Comparison of ENCODE assay signal across 8 mouse cellular contexts in the genomic region with DNA sequence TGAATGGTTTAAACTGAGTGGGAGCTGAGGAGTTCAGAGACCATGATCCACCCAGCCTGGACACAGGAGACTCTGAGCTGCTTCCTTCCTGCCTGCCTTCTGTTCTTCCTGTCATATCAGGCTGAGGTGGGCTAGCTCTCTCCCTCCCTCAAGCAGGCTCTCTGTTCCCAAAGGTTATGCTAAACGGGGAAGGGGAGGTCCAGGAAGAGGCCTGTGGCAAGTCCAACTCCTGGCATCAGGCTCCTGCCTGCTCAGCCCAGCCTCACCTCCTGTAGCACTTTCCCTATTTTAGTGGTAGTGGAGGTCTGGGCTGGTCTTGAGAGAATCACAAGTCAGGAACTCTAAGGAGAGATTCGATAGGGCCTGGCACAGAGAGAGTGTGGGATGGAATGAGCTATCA. TPM values are rescaled to one million over a fixed set of nuclear protein-coding genes. Genes with fewer than 3 reads are reported as not detected.
A peak's percentile ranks its signal among the peaks of the same experiment; 100 is the strongest.
DNase-seq lines count a peak whose midpoint lies in the region; ATAC-seq and TF ChIP-seq lines count a peak whose summit lies in the region.

No protein-coding gene starts in this region.

- TF ChIP-seq CTCF in left cerebral cortex, adult 2 months (IDR thresholded peaks at IDR 0.05) = no peak
- TF ChIP-seq CTCF in hindbrain, postnatal 0 days (IDR thresholded peaks at IDR 0.05; ENCODE audit: low read depth) = no peak

- no peaks in the 10 kb centered on the region for H3K36me3 ChIP-seq in embryonic facial prominence, embryonic 12.5 days
- H3K36me3 ChIP-seq in hindbrain, postnatal 0 days (ENCODE audit: insufficient read depth, low read length) = no peaks in the 10 kb centered on the region; the same call in 1 of the 2 replicates
- no peaks in the 10 kb centered on the region for H3K36me3 ChIP-seq in myocyte (ENCODE audit: control insufficient read depth, insufficient read depth)

- peak overlapping the region; percentile 85 for H3K4me3 ChIP-seq in left cerebral cortex, adult 2 months
- H3K4me3 ChIP-seq in embryonic facial prominence, embryonic 12.5 days = peak overlapping the region; percentile 94
- H3K4me3 ChIP-seq in hindbrain, postnatal 0 days (ENCODE audit: low read length) = peak overlapping the region; percentile 84
- H3K4me3 ChIP-seq in myocyte = peak overlapping the region; percentile 72

- ATAC-seq in embryonic facial prominence, embryonic 12.5 days (ENCODE audit: insufficient number of reproducible peaks, insufficient read depth, low FRiP score, low TSS enrichment) = no peak
- no peak for ATAC-seq in hindbrain, postnatal 0 days
- ATAC-seq in frontal cortex, adult (ENCODE audit: low TSS enrichment) = no peak

- H3ac ChIP-seq in myocyte (ENCODE audit: control insufficient read depth, insufficient read length) = peak overlapping the region; percentile 55

- H3K79me2 ChIP-seq in myocyte (ENCODE audit: control insufficient read depth, insufficient read depth) = peaks cover 23% of the 10 kb centered on the region

- H3K27ac ChIP-seq in left cerebral cortex, adult 2 months = peak overlapping the region; percentile 82
- peak overlapping the region; percentile 30; the same call in 1 of the 2 replicates for H3K27ac ChIP-seq in embryonic facial prominence, embryonic 12.5 days
- H3K27ac ChIP-seq in hindbrain, postnatal 0 days = peak overlapping the region; percentile 95; the same call in 1 of the 2 replicates

- peak overlapping the region; percentile 91 for H3K4me2 ChIP-seq in embryonic facial prominence, embryonic 12.5 days (replicated peaks)
- H3K4me2 ChIP-seq in hindbrain, postnatal 0 days (ENCODE audit: low read depth, low read length) = peak overlapping the region; percentile 77
- H3K4me2 ChIP-seq in myocyte (ENCODE audit: low read depth) = peak overlapping the region; percentile 93

- H3K4me1 ChIP-seq in embryonic facial prominence, embryonic 12.5 days = peaks cover 37% of the 10 kb centered on the region
- peaks cover 39% of the 10 kb centered on the region for H3K4me1 ChIP-seq in hindbrain, postnatal 0 days (ENCODE audit: insufficient read depth, low read length)

- TF ChIP-seq POLR2A in myocyte (IDR thresholded peaks at IDR 0.05; ENCODE audit: insufficient read length, low read depth) = no peak

- no peak for DNase-seq in left cerebral cortex, adult 2 months (ENCODE audit: extremely low spot score in 1 of 2, low spot score in 2 of 2)
- DNase-seq in left cerebral cortex, postnatal 25 days (ENCODE audit: low spot score in 2 of 2) = no peak
- no peak for DNase-seq in hindbrain, postnatal 0 days (ENCODE audit: low spot score)
- DNase-seq in adrenal gland, adult 18-20 months (ENCODE audit: low spot score in 2 of 2) = no peak
- no peak for DNase-seq in right cerebral cortex, postnatal 4 days

- intact Hi-C loops in left cerebral cortex, adult 2 months (cut with DNase I) = loop anchor here (5.0 kb wide), 1 partner anchor 141 kb away; no protein-coding TSS in a partner anchor
- intact Hi-C loops in left cerebral cortex, postnatal 25 days (cut with DNase I) = no loop called here

- peaks cover 6% of the 10 kb centered on the region; the same call in 1 of the 2 replicates for H3K27me3 ChIP-seq in embryonic facial prominence, embryonic 12.5 days
- H3K27me3 ChIP-seq in hindbrain, postnatal 0 days (ENCODE audit: insufficient read depth, low read length) = no peaks in the 10 kb centered on the region
- no peaks in the 10 kb centered on the region for H3K27me3 ChIP-seq in myocyte (ENCODE audit: control insufficient read depth, insufficient read depth, insufficient read length)

- H3K9ac ChIP-seq in embryonic facial prominence, embryonic 12.5 days = peak overlapping the region; percentile 97
- peak overlapping the region; percentile 97 for H3K9ac ChIP-seq in hindbrain, postnatal 0 days (replicated peaks; ENCODE audit: low read length)

- no peaks in the 10 kb centered on the region for H3K9me3 ChIP-seq in embryonic facial prominence, embryonic 12.5 days
- H3K9me3 ChIP-seq in hindbrain, postnatal 0 days (ENCODE audit: low read length) = no peaks in the 10 kb centered on the region

- 43% methylated on average over 2 of the region's 2 CpGs for WGBS in embryonic facial prominence, embryonic 12.5 days
- WGBS in hindbrain, postnatal 0 days = 37% methylated on average over 2 of the region's 2 CpGs

TF ChIP-seq in myocyte, 11 proteins besides CTCF, POLR2A, EP300 and RAD21:
- no peak for TF ChIP-seq TCF3 (IDR thresholded peaks at IDR 0.05; ENCODE audit: insufficient read length, low read depth)
- TF ChIP-seq SRF (IDR thresholded peaks at IDR 0.05; ENCODE audit: control insufficient read depth, insufficient read length, low read depth) = no peak
- TF ChIP-seq USF1 (IDR thresholded peaks at IDR 0.05; ENCODE audit: low read depth) = no peak
- no peak for TF ChIP-seq CEBPB (IDR thresholded peaks at IDR 0.05; ENCODE audit: insufficient read depth, poor library complexity, severe bottlenecking)
- TF ChIP-seq E2F4 (IDR thresholded peaks at IDR 0.05; ENCODE audit: insufficient read depth) = no peak
- no peak for TF ChIP-seq MYOD1 (IDR thresholded peaks at IDR 0.05; ENCODE audit: control insufficient read depth in 1 of 3, insufficient read length in 2 of 3, low read depth in 2 of 3)
- no peak for TF ChIP-seq MYOG (IDR thresholded peaks at IDR 0.05; ENCODE audit: control insufficient read depth in 1 of 3, insufficient read depth in 1 of 3, insufficient read length in 2 of 3, low read depth in 2 of 3)

RNA-seq across cellular contexts. Expression of a gene that starts 12.0 kb away (rescaled TPM):
- total RNA-seq in left cerebral cortex, adult 2 months (2021) = 1 to 10 TPM; 5.9 to 8.7 TPM
- total RNA-seq in left cerebral cortex, postnatal 25 days (2021) = 1 to 10 TPM; 8.4 to 8.7 TPM
- 0.62 and 0.74 TPM in 2 replicates for polyA plus RNA-seq in embryonic facial prominence, embryonic 12.5 days (2016; fragmentation: Nextera tagmentation; extraction: Ambion mirVana)
- 4.0 and 6.8 TPM in 2 replicates for total RNA-seq in hindbrain, postnatal 0 days (2014; rRNA removed)
- polyA plus RNA-seq in hindbrain, postnatal 0 days (2015; fragmentation: Nextera tagmentation; extraction: Ambion mirVana) = 5.9 and 7.1 TPM in 2 replicates
- 1.8 TPM for polyA plus RNA-seq in myocyte (2012; fragmentation: generic; extraction: Trizol)
- 10 to 100 TPM; 15.2 to 46.9 TPM for total RNA-seq in adrenal gland, adult 18-20 months (2021)

RNA-seq across cellular contexts. Expression of a gene that starts 15.7 kb away (rescaled TPM):
- 10 to 100 TPM; 63.1 to 67.0 TPM for total RNA-seq in left cerebral cortex, adult 2 months (2021)
- 10 to 100 TPM; 66.4 to 76.3 TPM for total RNA-seq in left cerebral cortex, postnatal 25 days (2021)
- 38.1 and 40.7 TPM in 2 replicates for polyA plus RNA-seq in embryonic facial prominence, embryonic 12.5 days (2016; fragmentation: Nextera tagmentation; extraction: Ambion mirVana)
- 108 and 134 TPM in 2 replicates for total RNA-seq in hindbrain, postnatal 0 days (2014; rRNA removed)
- 67.8 and 74.6 TPM in 2 replicates for polyA plus RNA-seq in hindbrain, postnatal 0 days (2015; fragmentation: Nextera tagmentation; extraction: Ambion mirVana)
- polyA plus RNA-seq in myocyte (2012; fragmentation: generic; extraction: Trizol) = 89.2 TPM
- total RNA-seq in adrenal gland, adult 18-20 months (2021) = 100 to 1,000 TPM in 1 of 2 experiments, 10 to 100 TPM in 1; 89.3 to 110 TPM

RNA-seq across cellular contexts. Expression of a gene that starts 15.8 kb away (rescaled TPM):
- 100 to 1,000 TPM; 474 to 490 TPM for total RNA-seq in left cerebral cortex, adult 2 months (2021)
- total RNA-seq in left cerebral cortex, postnatal 25 days (2021) = 100 to 1,000 TPM; 460 to 480 TPM
- polyA plus RNA-seq in embryonic facial prominence, embryonic 12.5 days (2016; fragmentation: Nextera tagmentation; extraction: Ambion mirVana) = 187 and 192 TPM in 2 replicates
- 289 and 299 TPM in 2 replicates for total RNA-seq in hindbrain, postnatal 0 days (2014; rRNA removed)
- polyA plus RNA-seq in hindbrain, postnatal 0 days (2015; fragmentation: Nextera tagmentation; extraction: Ambion mirVana) = 412 and 450 TPM in 2 replicates
- 873 TPM for polyA plus RNA-seq in myocyte (2012; fragmentation: generic; extraction: Trizol)
- total RNA-seq in adrenal gland, adult 18-20 months (2021) = 100 to 1,000 TPM; 715 to 956 TPM

RNA-seq across cellular contexts. Expression of a gene that starts 52.2 kb away (rescaled TPM):
- total RNA-seq in left cerebral cortex, adult 2 months (2021) = 10 to 100 TPM; 13.3 to 14.2 TPM
- 10 to 100 TPM; 13.4 to 14.1 TPM for total RNA-seq in left cerebral cortex, postnatal 25 days (2021)
- polyA plus RNA-seq in embryonic facial prominence, embryonic 12.5 days (2016; fragmentation: Nextera tagmentation; extraction: Ambion mirVana) = 17.8 and 18.6 TPM in 2 replicates
- 40.8 and 44.2 TPM in 2 replicates for total RNA-seq in hindbrain, postnatal 0 days (2014; rRNA removed)
- polyA plus RNA-seq in hindbrain, postnatal 0 days (2015; fragmentation: Nextera tagmentation; extraction: Ambion mirVana) = 33.5 and 34.0 TPM in 2 replicates
- polyA plus RNA-seq in myocyte (2012; fragmentation: generic; extraction: Trizol) = 7.8 TPM
- 1 to 10 TPM; 4.4 to 5.3 TPM for total RNA-seq in adrenal gland, adult 18-20 months (2021)

Comparison
In these comparisons a context has a peak if more than half of its experiments do, and no peak if none do; other contexts are left out.
1. H3K27ac ChIP-seq: peak in every context shown above with its lines; median percentile 95 in hindbrain, postnatal 0 days; 82 in left cerebral cortex, adult 2 months; 30 in embryonic facial prominence, embryonic 12.5 days.